Mouse (Mus musculus): Measurements from ENCODE around the gene Gm26938. TPM values are rescaled to one million over a fixed set of nuclear protein-coding genes. Genes with fewer than 3 reads are reported as not detected.
A peak's percentile ranks its signal among the peaks of the same experiment; 100 is the strongest.

Gm26938 gene
- polyA plus RNA-seq, 1 experiment, result 0.14 TPM

DNA sequence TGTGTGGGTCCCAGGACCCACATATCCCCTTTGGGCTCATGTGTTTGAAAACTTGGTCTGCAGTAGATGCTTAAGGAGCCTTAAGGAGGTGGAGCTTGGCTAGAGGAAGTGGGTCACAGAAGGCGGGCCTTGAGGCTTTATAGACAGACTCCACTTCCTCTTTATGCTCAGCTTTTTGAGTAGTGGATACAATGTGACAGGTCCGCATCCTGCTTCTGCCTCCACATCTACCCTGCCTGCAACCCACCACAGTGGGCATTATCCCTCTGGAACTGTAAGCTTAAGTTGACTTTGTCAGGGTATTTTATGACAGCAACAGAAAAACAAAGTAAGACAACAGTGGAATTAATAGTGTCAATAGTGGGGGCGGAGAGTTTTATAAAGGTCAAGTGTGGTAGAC, 4.5 kb upstream of the Gm26938 start:
- H3K79me2 ChIP-seq (ENCODE audit: control insufficient read depth, insufficient read depth), result peaks cover 9% of the 10 kb centered on the region
- H3K36me3 ChIP-seq (ENCODE audit: control insufficient read depth, insufficient read depth), result no peaks in the 10 kb centered on the region
- H3K4me3 ChIP-seq (ENCODE audit: insufficient read depth, poor library complexity, severe bottlenecking), result no peak overlapping the region
- no peak for TF ChIP-seq MAX (IDR thresholded peaks at IDR 0.05)
- no peak for TF ChIP-seq MYOG (IDR thresholded peaks at IDR 0.05; ENCODE audit: control insufficient read depth, extremely low read depth, insufficient read length)
- no peak for TF ChIP-seq FOSL1 (IDR thresholded peaks at IDR 0.05; ENCODE audit: insufficient read depth, low read length, poor library complexity, severe bottlenecking)
- no peak for TF ChIP-seq CTCF (IDR thresholded peaks at IDR 0.05; ENCODE audit: control insufficient read depth, insufficient read depth, insufficient read length)
- no peak for TF ChIP-seq MYOD1 (IDR thresholded peaks at IDR 0.05; ENCODE audit: control insufficient read depth, insufficient read length, low read depth)
- no peak for TF ChIP-seq CEBPB (IDR thresholded peaks at IDR 0.05; ENCODE audit: low read depth)
- no peak for TF ChIP-seq USF1 (IDR thresholded peaks at IDR 0.05; ENCODE audit: low read depth)
- peaks cover 7% of the 10 kb centered on the region for H3K79me3 ChIP-seq (ENCODE audit: low read depth)
- H3K27me3 ChIP-seq (ENCODE audit: control insufficient read depth, insufficient read depth, insufficient read length), result peaks cover under 1% of the 10 kb centered on the region
- no peak overlapping the region for H3ac ChIP-seq (ENCODE audit: control insufficient read depth, insufficient read length, low read depth)

DNA sequence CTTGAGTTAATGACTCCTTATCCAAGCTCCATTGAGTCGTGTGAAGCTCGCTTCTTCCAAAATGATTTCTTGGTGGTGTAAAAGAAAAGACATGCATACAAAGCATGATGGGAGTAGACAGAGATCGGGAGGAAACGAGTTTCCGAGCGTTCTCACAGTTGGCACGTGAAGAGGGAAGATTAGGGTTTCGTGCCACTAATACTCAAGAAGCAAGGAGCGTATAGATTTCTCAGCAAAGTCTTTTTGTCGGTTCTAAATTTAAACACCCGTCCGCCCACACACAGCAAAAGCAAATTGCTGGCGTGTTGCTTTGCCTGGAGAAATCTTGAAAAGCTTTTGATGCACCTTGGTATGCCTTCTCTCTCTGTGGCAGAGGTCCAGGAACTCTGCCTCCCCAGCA, 3.2 kb upstream of the Gm26938 start:
- Histone ChIP-seq H3K79me3 (ENCODE audit: low read depth) (peaks cover 14% of the 10 kb centered on the region), H3K4me3 (ENCODE audit: insufficient read depth, poor library complexity, severe bottlenecking) (no peak overlapping the region), H3ac (ENCODE audit: control insufficient read depth, insufficient read length, low read depth) (no peak overlapping the region), H3K36me3 (ENCODE audit: control insufficient read depth, insufficient read depth) (peaks cover 11% of the 10 kb centered on the region), H3K79me2 (ENCODE audit: control insufficient read depth, insufficient read depth) (peaks cover 18% of the 10 kb centered on the region), H3K27me3 (ENCODE audit: control insufficient read depth, insufficient read depth, insufficient read length) (no peaks in the 10 kb centered on the region)
- no peak for TF ChIP-seq CEBPB (IDR thresholded peaks at IDR 0.05; ENCODE audit: low read depth)
- no peak for TF ChIP-seq FOSL1 (IDR thresholded peaks at IDR 0.05; ENCODE audit: insufficient read depth, low read length, poor library complexity, severe bottlenecking)
- TF ChIP-seq MYOG (IDR thresholded peaks at IDR 0.05; ENCODE audit: control insufficient read depth, extremely low read depth, insufficient read length), result no peak
- no peak for TF ChIP-seq USF1 (IDR thresholded peaks at IDR 0.05; ENCODE audit: low read depth)
- no peak for TF ChIP-seq CTCF (IDR thresholded peaks at IDR 0.05; ENCODE audit: control insufficient read depth, insufficient read depth, insufficient read length)
- TF ChIP-seq MAX (IDR thresholded peaks at IDR 0.05), result no peak
- no peak for TF ChIP-seq MYOD1 (IDR thresholded peaks at IDR 0.05; ENCODE audit: control insufficient read depth, insufficient read length, low read depth)

GRCm38 (mm10) chr5:139827593-139827992, 1.4 kb upstream of the Gm26938 start:
- H3K4me3 ChIP-seq (ENCODE audit: insufficient read depth, poor library complexity, severe bottlenecking), result no peak overlapping the region
- no peak overlapping the region for H3ac ChIP-seq (ENCODE audit: control insufficient read depth, insufficient read length, low read depth)
- H3K79me3 ChIP-seq (ENCODE audit: low read depth), result peaks cover 14% of the 10 kb centered on the region
- H3K36me3 ChIP-seq (ENCODE audit: control insufficient read depth, insufficient read depth), result peaks cover 25% of the 10 kb centered on the region
- H3K27me3 ChIP-seq (ENCODE audit: control insufficient read depth, insufficient read depth, insufficient read length), result no peaks in the 10 kb centered on the region
- TF ChIP-seq MYOD1 (IDR thresholded peaks at IDR 0.05; ENCODE audit: control insufficient read depth, insufficient read length, low read depth) (no peak), MYOG (IDR thresholded peaks at IDR 0.05; ENCODE audit: control insufficient read depth, extremely low read depth, insufficient read length) (no peak), CTCF (IDR thresholded peaks at IDR 0.05; ENCODE audit: control insufficient read depth, insufficient read depth, insufficient read length) (no peak), USF1 (IDR thresholded peaks at IDR 0.05; ENCODE audit: low read depth) (no peak), FOSL1 (IDR thresholded peaks at IDR 0.05; ENCODE audit: insufficient read depth, low read length, poor library complexity, severe bottlenecking) (no peak), CEBPB (IDR thresholded peaks at IDR 0.05; ENCODE audit: low read depth) (no peak), MAX (IDR thresholded peaks at IDR 0.05) (no peak)
- peaks cover 18% of the 10 kb centered on the region for H3K79me2 ChIP-seq (ENCODE audit: control insufficient read depth, insufficient read depth)

- H3K79me3 ChIP-seq (ENCODE audit: low read depth), result peaks cover 14% of the 10 kb centered on the region
- TF ChIP-seq MYOD1 (IDR thresholded peaks at IDR 0.05; ENCODE audit: control insufficient read depth, insufficient read length, low read depth) (no peak), CTCF (IDR thresholded peaks at IDR 0.05; ENCODE audit: control insufficient read depth, insufficient read depth, insufficient read length) (no peak), USF1 (IDR thresholded peaks at IDR 0.05; ENCODE audit: low read depth) (no peak), MYOG (IDR thresholded peaks at IDR 0.05; ENCODE audit: control insufficient read depth, extremely low read depth, insufficient read length) (no peak), CEBPB (IDR thresholded peaks at IDR 0.05; ENCODE audit: low read depth) (no peak), FOSL1 (IDR thresholded peaks at IDR 0.05; ENCODE audit: insufficient read depth, low read length, poor library complexity, severe bottlenecking) (no peak), MAX (IDR thresholded peaks at IDR 0.05) (no peak)
- peaks cover 30% of the 10 kb centered on the region for H3K36me3 ChIP-seq (ENCODE audit: control insufficient read depth, insufficient read depth)
- peak overlapping the region; percentile 91 for H3ac ChIP-seq (ENCODE audit: control insufficient read depth, insufficient read length, low read depth)
- peak overlapping the region; percentile 95 for H3K4me3 ChIP-seq (ENCODE audit: insufficient read depth, poor library complexity, severe bottlenecking)
- no peaks in the 10 kb centered on the region for H3K27me3 ChIP-seq (ENCODE audit: control insufficient read depth, insufficient read depth, insufficient read length)
- peaks cover 18% of the 10 kb centered on the region for H3K79me2 ChIP-seq (ENCODE audit: control insufficient read depth, insufficient read depth)
These were observed 260 bp downstream of the Gm26938 start for GRCm38 (mm10) chr5:139825947-139826346.

- no peak for TF ChIP-seq FOSL1 (IDR thresholded peaks at IDR 0.05; ENCODE audit: insufficient read depth, low read length, poor library complexity, severe bottlenecking)
- TF ChIP-seq USF1 (IDR thresholded peaks at IDR 0.05; ENCODE audit: low read depth), result no peak
- TF ChIP-seq CTCF (IDR thresholded peaks at IDR 0.05; ENCODE audit: control insufficient read depth, insufficient read depth, insufficient read length), result no peak
- TF ChIP-seq MAX (IDR thresholded peaks at IDR 0.05), result no peak
- TF ChIP-seq MYOD1 (IDR thresholded peaks at IDR 0.05; ENCODE audit: control insufficient read depth, insufficient read length, low read depth), result no peak
- TF ChIP-seq CEBPB (IDR thresholded peaks at IDR 0.05; ENCODE audit: low read depth), result no peak
- no peak for TF ChIP-seq MYOG (IDR thresholded peaks at IDR 0.05; ENCODE audit: control insufficient read depth, extremely low read depth, insufficient read length)
- no peak overlapping the region for H3ac ChIP-seq (ENCODE audit: control insufficient read depth, insufficient read length, low read depth)
These were observed 1.7 kb downstream of the Gm26938 start for GRCm38 (mm10) chr5:139824531-139824930.

More at GRCm38 (mm10) chr5:139824531-139824930, 1.7 kb downstream of the Gm26938 start:
- peaks cover 14% of the 10 kb centered on the region for H3K79me3 ChIP-seq (ENCODE audit: low read depth)
- no peak overlapping the region for H3K4me3 ChIP-seq (ENCODE audit: insufficient read depth, poor library complexity, severe bottlenecking)
- H3K36me3 ChIP-seq (ENCODE audit: control insufficient read depth, insufficient read depth), result peaks cover 30% of the 10 kb centered on the region
- peaks cover 18% of the 10 kb centered on the region for H3K79me2 ChIP-seq (ENCODE audit: control insufficient read depth, insufficient read depth)
- no peaks in the 10 kb centered on the region for H3K27me3 ChIP-seq (ENCODE audit: control insufficient read depth, insufficient read depth, insufficient read length)

Measured in C2C12 (cell line).